Mouse (Mus musculus): ENCODE data around the gene Fbxw15. TPM values are rescaled to one million over a fixed set of nuclear protein-coding genes. Genes with fewer than 3 reads are reported as not detected.
"Not testable (repeated sequence)": the region's sequence is repeated elsewhere in the genome, so short reads cannot be mapped to it uniquely, and the experiment has no call there.

Gene Fbxw15
- not detected for total RNA-seq (2022)

DNA sequence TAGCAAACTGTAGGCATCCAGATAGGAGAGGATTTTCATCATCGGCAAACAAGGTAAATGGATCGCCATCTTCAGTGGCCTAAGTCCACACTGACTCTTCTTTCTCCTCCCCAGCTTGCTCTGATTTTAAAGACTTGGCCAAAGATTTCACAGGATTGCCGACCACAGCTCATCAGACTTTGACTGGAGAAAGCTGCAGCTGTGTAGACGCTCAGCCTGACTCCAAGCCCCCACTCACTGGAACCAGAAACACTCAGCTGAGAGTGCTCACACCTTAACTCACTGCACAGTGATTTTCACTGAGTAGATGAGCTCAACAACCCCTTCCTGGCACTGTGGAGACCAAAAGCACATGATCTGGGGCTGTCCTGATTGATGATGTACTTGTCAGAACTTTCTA, at the start of gene Fbxw15:
Fbxw15 (minus strand) TSS at position 101 of the 400 bp plus-strand sequence.
- not testable (repeated sequence) for DNase-seq (ENCODE audit: low spot score in 2 of 2)

DNA sequence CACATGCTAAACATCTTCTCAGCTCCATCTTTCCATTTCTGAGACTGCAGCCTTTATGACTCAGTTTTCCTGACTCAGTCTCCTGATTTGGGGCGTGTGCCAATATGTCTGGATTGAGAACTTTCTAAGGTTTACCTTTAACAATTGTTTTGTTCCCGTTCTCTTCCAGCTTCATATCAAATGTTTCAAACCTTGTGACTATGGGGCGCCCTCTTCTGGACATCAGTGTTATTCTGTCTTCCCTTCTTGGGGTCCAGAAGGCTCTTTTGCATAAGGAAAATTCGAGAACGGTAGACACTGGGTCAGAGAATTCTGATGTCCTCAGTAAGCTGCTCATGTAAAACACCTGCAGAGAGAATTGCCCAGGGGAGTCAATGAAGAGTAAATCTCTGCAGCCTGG, 38.8 kb upstream of the Fbxw15 start:
- peak; percentile 1 to 5 for DNase-seq (ENCODE audit: low spot score in 2 of 2)

DNA sequence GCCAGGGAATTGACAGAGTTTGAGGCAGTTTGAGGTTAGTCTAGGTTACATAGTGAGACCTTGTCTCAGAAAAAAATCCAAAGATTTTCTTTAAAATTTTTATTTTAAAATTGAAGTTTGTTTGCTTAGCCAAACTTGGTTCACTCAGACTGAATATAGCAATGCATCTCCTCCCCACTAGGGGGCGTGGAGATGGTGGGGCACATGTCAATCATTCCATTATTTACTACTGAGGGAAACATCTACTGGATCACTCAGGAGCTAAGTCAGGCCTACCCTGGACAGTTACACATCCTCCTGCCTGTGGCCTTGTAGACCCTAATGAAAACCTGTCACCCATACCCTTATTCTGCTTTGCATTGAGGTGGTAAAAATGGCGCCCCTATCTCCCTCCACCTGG, 34.1 kb upstream of the Fbxw15 start:
- not testable (repeated sequence) for DNase-seq (ENCODE audit: low spot score in 2 of 2)

DNA sequence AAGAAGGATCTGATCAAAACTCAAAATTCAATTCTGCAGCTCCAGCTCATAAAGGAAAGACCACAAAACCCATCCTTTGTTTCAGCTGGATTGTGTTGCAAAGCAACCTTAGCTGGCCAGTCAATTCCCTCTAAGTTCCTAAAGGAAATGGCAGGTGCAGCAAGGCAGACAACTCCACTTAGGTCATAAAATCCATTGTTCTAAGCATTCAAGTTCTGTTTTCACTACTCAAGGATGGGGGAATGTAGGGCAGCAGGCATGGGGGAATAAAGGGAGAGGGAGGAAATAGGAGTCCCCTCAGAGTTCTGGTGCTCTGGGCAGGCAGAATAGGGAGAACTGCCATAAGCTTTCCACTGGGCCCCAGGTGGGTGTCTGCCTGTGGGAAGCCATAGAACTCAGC, 29.2 kb upstream of the Fbxw15 start:
- no peak for DNase-seq (ENCODE audit: low spot score in 2 of 2)

DNA sequence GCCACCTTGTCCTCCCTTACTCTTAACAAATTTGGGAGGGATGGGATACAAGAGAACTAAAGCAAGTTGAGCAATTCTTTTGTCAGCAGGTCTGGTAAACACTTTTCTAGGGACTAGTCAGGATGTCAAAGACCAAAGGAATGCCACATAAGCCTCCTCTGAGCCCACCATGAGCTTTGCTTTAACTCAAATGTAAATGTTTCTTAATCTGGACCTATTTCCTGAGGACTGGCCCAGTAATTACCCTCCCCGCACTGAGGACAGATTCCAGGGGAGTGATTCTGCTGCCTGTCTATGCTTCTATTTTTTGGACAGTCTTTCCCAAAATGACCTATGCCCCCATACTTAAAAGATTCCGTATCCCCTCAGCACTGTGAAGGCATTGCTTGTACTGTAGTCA, 26.8 kb upstream of the Fbxw15 start:
- no peak for DNase-seq (ENCODE audit: low spot score in 2 of 2)

DNA sequence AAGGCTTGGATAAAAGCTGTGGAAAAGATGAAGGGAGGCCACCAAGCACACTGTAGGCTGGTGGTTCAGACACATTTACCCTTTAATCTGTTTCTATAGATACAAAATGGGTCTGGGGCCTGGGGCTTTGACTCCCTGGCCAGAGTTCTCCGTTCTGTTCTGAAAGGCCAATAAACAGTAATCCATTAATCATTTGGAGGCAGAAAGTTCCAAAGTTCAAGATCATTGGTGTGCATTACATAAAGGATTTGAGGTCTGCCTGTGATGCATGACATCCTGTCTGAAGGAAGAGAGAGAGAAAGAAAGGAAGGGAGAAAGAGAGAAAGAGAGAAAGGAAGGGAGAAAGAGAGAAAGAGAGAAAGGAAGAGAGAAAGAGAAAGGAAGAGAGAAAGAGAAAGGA, 2.5 kb downstream of the Fbxw15 start:
- no peak for DNase-seq (ENCODE audit: low spot score in 2 of 2)

DNA sequence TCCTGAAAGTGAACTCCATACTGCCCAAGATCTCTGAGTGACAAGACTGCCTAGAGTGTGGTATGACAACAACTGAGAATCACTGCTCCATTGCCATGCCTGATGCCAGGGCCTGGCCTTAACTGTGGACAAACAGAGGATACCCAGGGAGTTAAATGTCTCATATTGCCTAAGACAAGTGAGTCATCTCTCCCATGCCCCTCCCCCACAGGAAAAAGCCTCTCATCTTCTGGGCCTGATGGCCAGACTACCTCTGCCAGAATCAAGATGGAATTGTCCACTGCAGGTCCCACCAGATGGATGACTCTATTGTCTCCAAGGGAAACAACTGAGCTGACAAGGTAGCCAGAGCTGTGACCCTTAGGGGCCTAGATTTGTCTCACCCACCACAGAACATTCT, 6.0 kb downstream of the Fbxw15 start:
- not testable (repeated sequence) for DNase-seq (ENCODE audit: low spot score in 2 of 2)

DNA sequence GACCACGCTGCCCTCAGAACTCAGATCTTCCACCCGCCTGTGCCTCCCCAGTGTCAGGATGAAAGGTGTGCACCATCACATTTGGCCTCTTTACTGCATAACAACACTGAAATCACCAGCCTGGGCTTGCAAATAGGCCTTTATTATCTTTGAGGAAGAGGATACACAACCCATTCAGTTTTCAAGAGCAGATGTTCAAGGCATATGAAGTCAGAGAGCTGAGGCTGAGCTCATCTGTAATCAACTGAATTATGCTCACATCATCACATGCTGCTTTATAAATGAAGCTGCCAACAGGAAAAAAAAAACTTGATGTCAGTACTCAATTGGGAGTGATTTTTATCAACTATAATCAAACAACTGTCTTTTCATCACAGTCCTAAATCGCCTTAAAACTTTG, 15.6 kb downstream of the Fbxw15 start:
- no peak for DNase-seq (ENCODE audit: low spot score in 2 of 2)

DNA sequence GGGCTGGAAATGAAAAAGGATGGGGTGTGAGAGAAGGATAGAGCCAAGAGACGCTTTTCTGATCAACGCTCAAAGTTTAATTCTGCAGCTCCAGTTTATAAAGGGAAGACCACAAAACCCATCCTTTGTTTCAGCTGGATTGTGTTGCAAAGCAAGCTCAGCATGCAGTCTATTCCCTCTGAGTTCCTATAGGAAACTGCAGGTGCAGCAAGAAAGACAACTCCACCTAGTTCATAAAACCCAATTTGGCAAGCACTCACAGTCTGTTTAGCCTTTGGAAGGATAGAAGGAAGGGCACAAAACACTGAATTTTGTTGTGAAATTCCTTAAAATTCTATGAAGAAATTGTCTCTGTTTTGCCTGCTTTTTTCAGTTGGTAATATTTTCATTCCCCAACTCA, 18.4 kb downstream of the Fbxw15 start:
- DNase-seq (ENCODE audit: low spot score in 2 of 2) = not testable (repeated sequence)

DNA sequence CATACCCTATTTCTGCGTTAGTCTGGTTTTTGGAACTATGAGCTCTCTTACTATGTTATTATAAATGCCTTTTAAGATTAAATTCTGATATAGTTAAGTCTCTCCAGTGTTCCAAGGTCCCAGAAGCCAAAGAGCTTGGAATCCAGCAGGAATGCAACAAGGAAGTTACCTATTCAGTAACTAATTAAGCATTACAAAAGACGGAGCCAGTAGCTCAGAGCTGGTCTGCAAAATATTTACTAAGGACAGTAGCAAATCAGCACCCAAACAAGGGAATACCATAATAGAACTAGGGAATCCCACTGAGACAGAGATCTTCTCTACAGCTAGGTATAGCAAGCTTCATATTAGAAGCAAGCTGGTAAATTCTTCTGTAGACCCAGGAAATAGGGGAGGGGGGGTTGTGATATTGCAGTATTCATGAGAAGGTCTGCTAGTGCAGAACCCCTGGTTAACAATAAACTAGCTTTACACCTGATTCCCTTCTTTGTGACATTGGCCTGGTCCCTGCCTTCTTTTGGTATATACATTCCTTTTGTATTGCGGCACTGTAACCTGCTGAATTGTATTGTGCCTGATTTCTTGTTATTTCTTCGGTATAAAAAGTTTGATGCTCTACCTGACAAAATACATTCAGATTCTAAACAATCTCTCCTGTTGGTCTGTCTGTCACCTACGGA, 44.5 kb downstream of the Fbxw15 start:
- no peak for DNase-seq (ENCODE audit: low spot score in 2 of 2)

Other genes starting within 250 kb of the Fbxw15 start
- not detected for gene Fbxw28, start 228.6 kb downstream of the Fbxw15 start, total RNA-seq (2022)
- not detected for gene Fbxw22, start 164.0 kb downstream of the Fbxw15 start, total RNA-seq (2022)
- not detected for gene Fbxw16, start 119.1 kb downstream of the Fbxw15 start, total RNA-seq (2022)
- gene Fbxw19, start 72.4 kb downstream of the Fbxw15 start, total RNA-seq (2022) = not detected
- not detected for gene Fbxw24, start 57.8 kb upstream of the Fbxw15 start, total RNA-seq (2022)
- not detected for gene Fbxw25, start 96.4 kb upstream of the Fbxw15 start, total RNA-seq (2022)
- gene Fbxw18, start 134.4 kb upstream of the Fbxw15 start, total RNA-seq (2022) = not detected
- not detected for gene Fbxw26, start 177.8 kb upstream of the Fbxw15 start, total RNA-seq (2022)
- gene Fbxw27, start 222.4 kb upstream of the Fbxw15 start, total RNA-seq (2022) = not detected
- gene Spink8, start 244.0 kb upstream of the Fbxw15 start, total RNA-seq (2022) = 1 to 10 TPM in 3 of 4 experiments, under 1 TPM in 1; 0.78 to 5.6 (median 1.9) TPM

All from left cerebral cortex, adult 8-10 months (tissue).